Mouse (Mus musculus) embryonic stem cell, embryonic (primary cell): ENCODE measurements at regions not wholly inside any gene's neighbourhood (a gene's known extent, or its start where the extent isn't known, plus 50 kb on each side); places are given as distances from the start of the nearest gene placed in this dataset.

Source experiments
- CTCF ChIA-PET, 4 experiments: fragments of 300-600 bp in 2 of 4; fragments of 350-600 bp in 2 of 4; sonication (Branson Sonifier 250); formaldehyde crosslinking; loops; one replicate each; lab custom pipeline; 2022; ENCODE audit warnings: inconsistent platforms in 2 of 4; lab: Charles Lee
- POLR2A ChIA-PET, 4 experiments: fragments of 300-600 bp in 2 of 4; fragments of 350-600 bp in 2 of 4; sonication (Branson Sonifier 250); formaldehyde crosslinking; loops; one replicate each; lab custom pipeline; 2022; ENCODE audit warnings: antibody characterized with exemption in 4 of 4, inconsistent platforms in 1 of 4; lab: Charles Lee

GRCm38 (mm10) chr2:103360796-103361195 lies 50.7 kb upstream of the Elf5 start:
- ChIA-PET CTCF (interaction anchor here in 2 of 4 experiments (1.0 to 1.4 kb wide), 2 partner anchors 79 to 83 kb away, joined by 4 to 6 read pairs; no protein-coding TSS in a partner anchor), POLR2A (interaction anchor here in 3 of 4 experiments (0.6 to 1.6 kb wide), 4 partner anchors 13 to 1228 kb away, joined by 3 to 6 read pairs (median 3); no protein-coding TSS in a partner anchor)
